Mouse (Mus musculus): ENCODE results near the gene Afdn. TPM values are rescaled to one million over a fixed set of nuclear protein-coding genes. Genes with fewer than 3 reads are reported as not detected.

The Afdn gene
- polyA plus RNA-seq (2016; fragmentation: Nextera tagmentation; extraction: Ambion mirVana) = 65.6 and 70.2 TPM in 2 replicates

DNA sequence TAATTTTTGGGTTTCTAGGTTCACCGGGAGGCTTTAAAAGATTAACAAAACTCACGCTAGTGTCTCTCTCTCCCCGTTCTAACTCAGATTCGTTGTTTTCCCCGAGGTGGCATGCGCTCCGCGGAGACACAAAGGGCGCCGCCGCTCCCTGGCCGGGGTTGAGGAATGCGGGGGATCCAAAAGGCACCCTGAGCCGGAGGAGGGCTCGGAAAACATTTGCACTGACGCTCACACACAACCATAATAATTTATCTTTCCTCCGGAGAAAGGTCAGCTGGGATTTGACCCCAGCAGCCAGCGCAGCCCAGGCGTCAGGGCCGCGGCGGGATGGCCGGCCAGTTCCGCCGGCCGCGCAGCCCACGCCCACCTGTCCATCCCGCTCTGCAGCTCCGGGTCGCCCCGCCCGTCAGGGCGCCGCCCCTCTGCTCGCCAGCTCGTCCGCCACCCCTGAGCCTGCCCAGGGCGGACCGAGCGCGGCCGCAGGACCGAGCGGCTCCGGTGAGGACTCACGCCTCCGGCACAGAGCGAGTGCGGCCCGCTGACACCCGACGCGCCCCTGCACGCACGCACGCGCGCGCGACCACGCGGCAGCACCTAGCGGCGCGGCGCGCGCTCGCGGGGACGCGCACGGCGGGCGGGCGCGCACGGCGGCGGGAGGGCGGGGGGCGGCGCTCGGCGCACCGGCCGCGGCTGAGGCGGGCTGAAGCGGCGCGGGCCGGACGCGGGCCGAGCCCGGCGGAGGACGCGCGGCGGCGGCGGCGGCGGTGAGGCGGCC, at the start of gene Afdn:
Gene Afdn (plus strand): TSS at position 687 of the 775 bp plus-strand sequence.
- Histone ChIP-seq H3K9me3 (replicated peaks) (no peaks in the 10 kb centered on the region), H3K4me1 (peaks cover 30% of the 10 kb centered on the region)
- 16% methylated on average over 107 of the region's 108 CpGs for WGBS

DNA sequence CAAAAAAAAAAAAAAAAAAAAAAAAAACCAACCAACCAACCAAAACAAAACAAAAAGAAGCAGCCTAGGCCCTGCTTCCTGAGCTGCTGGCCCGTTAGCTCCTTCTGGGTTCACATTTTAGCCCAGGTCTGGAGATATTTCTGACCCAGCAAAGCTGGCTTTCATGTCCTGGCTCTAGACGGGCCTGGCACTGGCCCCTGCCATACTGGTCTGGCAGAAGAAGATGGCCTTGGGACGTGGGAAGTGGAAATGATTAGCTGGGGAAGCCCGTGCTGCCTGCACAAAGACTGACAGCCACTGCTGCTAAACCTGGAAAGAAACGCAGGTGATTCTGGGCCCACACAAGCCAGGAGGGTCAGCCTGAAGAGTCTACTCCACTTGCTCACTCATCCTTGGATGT, 49.2 kb upstream of the Afdn start:
- H3K4me1 ChIP-seq = no peaks in the 10 kb centered on the region
- H3K9me3 ChIP-seq (replicated peaks) = no peaks in the 10 kb centered on the region

More for the DNA sequence above, at the start of gene Afdn:
- DNase-seq (ENCODE audit: low spot score) = peak; percentile 86
- H3K36me3 ChIP-seq = no peaks in the 10 kb centered on the region
- H3K4me3 ChIP-seq = peak within 1 kb of the TSS; percentile 92
- peak within 1 kb of the TSS; percentile 89 for H3K27ac ChIP-seq
- H3K27me3 ChIP-seq (ENCODE audit: low read depth, poor library complexity, severe bottlenecking) = no peaks in the 10 kb centered on the region

DNA sequence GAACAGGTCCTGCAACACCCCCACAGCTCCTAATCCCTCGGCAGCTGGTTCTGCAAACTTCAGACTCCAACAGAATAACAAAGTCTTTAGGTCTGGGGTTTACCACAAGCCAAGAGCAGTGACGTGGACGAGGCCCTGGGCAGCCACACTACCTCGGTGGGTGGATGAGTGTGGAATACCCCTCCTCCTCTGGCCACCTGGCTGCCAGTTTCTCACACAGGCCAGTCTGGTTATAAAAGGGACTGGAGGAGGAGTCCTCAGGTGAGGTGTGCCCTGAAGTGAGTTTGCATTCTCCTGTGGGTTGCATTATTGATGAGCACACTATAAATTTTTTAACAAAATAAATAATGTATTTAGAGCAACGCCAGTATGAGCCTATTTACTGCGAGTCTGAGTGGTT, 48.2 kb upstream of the Afdn start:
- whole genome bisulfite sequencing = 87% methylated on average over 6 of the region's 6 CpGs
- no peak for DNase-seq (ENCODE audit: low spot score)
- Histone ChIP-seq H3K9me3 (replicated peaks) (no peaks in the 10 kb centered on the region), H3K36me3 (no peaks in the 10 kb centered on the region), H3K4me1 (no peaks in the 10 kb centered on the region), H3K4me3 (no peak overlapping the region), H3K27me3 (ENCODE audit: low read depth, poor library complexity, severe bottlenecking) (no peaks in the 10 kb centered on the region), H3K27ac (no peak overlapping the region)

More for the DNA sequence above, 49.2 kb upstream of the Afdn start:
- no peak overlapping the region for H3K27ac ChIP-seq
- DNase-seq (ENCODE audit: low spot score) = no peak
- no peaks in the 10 kb centered on the region for H3K36me3 ChIP-seq
- 78% methylated on average over 5 of the region's 5 CpGs for WGBS
- H3K27me3 ChIP-seq (ENCODE audit: low read depth, poor library complexity, severe bottlenecking) = no peaks in the 10 kb centered on the region
- no peak overlapping the region for H3K4me3 ChIP-seq

DNA sequence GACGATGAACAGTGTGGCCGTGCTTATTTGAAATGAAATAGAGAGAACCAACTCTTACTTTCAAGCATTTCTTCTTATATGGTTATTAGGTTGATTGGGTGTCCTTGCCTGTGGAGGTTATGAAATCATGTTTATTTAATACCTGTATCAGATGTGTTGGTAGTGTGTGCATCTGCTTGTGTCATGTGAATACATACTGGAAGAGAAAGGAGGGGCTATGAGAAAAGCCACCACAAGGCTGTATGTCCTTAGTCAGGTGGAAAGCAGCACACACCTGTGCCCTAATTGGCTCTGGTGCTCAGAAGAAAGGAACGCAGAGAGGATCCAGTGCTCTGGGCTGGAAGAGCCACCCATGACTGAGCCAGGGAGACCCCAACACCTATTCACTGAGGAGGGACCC, 47.8 kb upstream of the Afdn start:
- no peaks in the 10 kb centered on the region for H3K4me1 ChIP-seq
- H3K36me3 ChIP-seq = no peaks in the 10 kb centered on the region
- no peak for DNase-seq (ENCODE audit: low spot score)
- H3K27me3 ChIP-seq (ENCODE audit: low read depth, poor library complexity, severe bottlenecking) = no peaks in the 10 kb centered on the region
- H3K27ac ChIP-seq = no peak overlapping the region
- 99% methylated on average over 3 of the region's 3 CpGs for WGBS
- H3K9me3 ChIP-seq (replicated peaks) = no peaks in the 10 kb centered on the region
- no peak overlapping the region for H3K4me3 ChIP-seq

DNA sequence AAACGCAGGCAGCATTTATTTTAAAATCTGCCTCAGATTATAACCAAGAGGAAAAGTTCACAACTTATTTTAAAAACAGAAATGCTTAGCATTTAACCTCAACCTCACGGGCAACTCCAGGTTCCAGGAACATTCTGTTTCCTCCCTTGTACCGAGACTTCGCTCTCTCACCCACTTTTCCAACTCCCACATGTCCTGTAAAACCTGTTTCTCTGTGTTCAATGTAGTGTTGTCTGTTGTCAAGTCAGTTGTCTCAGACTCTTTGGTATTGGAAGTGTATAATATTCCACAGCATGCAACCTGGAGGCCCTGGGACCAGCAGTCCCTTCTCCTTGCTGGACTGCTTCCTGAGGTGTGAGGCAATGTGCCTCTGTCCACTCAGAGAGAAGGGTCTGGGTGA, 46.2 kb upstream of the Afdn start:
- Histone ChIP-seq H3K4me3 (no peak overlapping the region), H3K9me3 (replicated peaks) (no peaks in the 10 kb centered on the region), H3K27me3 (ENCODE audit: low read depth, poor library complexity, severe bottlenecking) (no peaks in the 10 kb centered on the region), H3K36me3 (no peaks in the 10 kb centered on the region), H3K4me1 (no peaks in the 10 kb centered on the region), H3K27ac (no peak overlapping the region)
- 88% methylated on average over 4 of the region's 4 CpGs for WGBS
- no peak for DNase-seq (ENCODE audit: low spot score)

DNA sequence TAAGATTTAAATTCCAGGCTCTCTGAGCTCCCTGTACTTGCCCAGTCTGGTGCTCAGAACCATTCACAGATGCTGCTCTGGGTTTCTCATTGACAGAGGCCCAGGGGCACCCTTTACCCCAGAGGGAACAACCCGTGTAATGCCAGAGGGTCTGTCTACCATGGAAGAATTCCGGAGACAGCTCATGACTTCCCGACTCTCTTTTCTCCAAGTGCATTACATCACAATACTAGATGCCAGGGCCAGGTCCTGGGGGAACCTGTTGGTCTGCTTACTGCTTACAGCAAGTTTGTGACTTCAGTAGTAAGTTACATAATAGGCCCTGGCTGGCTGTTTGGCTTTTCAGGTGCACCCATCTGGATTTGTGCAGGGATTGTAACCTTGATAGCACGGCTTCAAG, 45.7 kb upstream of the Afdn start:
- Histone ChIP-seq H3K27ac (no peak overlapping the region), H3K9me3 (replicated peaks) (no peaks in the 10 kb centered on the region), H3K27me3 (ENCODE audit: low read depth, poor library complexity, severe bottlenecking) (no peaks in the 10 kb centered on the region), H3K4me1 (no peaks in the 10 kb centered on the region), H3K4me3 (no peak overlapping the region), H3K36me3 (no peaks in the 10 kb centered on the region)
- 73% methylated on average over 4 of the region's 4 CpGs for WGBS
- no peak for DNase-seq (ENCODE audit: low spot score)

DNA sequence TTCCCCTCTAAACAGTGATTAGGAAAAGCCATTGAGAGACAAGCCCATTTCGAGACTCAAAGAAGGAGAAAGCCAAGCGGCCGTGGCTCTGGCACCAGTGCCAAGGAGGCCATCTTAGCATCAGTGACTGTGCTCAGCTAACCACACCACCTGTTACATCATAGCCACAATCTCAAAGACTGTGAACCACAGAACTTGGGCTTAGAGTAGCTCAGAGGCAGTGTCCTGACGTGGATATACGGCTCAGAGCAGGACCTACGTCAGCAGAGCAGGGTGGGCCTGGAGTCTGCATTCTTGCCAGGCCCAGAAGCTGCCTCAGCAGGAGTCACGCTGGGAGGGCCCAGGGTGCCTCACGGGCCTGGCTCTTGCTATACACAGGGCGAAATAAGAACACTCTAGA, 44.8 kb upstream of the Afdn start:
- no peaks in the 10 kb centered on the region for H3K4me1 ChIP-seq
- no peak overlapping the region for H3K27ac ChIP-seq
- DNase-seq (ENCODE audit: low spot score) = no peak
- H3K9me3 ChIP-seq (replicated peaks) = no peaks in the 10 kb centered on the region
- no peak overlapping the region for H3K4me3 ChIP-seq
- H3K27me3 ChIP-seq (ENCODE audit: low read depth, poor library complexity, severe bottlenecking) = no peaks in the 10 kb centered on the region
- H3K36me3 ChIP-seq = no peaks in the 10 kb centered on the region
- WGBS = 67% methylated on average over 9 of the region's 9 CpGs

DNA sequence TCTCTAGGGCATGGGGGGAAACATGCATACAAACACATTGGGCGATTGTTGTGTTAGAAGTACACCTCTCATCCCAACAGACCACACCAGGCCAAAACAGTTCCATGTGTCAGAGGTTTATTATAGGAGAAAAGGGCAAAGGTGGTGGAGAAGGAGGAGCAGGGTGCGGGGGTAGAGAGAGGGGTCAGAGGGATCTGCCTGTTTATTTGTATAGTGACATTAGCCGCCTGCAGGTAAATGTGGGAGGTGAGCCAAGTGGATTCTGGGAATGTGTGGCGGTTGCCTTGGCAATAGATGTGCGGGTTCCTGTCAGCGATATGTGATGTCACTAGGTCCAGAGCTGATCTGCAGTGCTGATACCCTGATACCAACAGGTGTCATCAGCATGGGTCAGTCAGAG, 44.0 kb upstream of the Afdn start:
- no peaks in the 10 kb centered on the region for H3K4me1 ChIP-seq
- no peak for DNase-seq (ENCODE audit: low spot score)
- H3K9me3 ChIP-seq (replicated peaks) = no peaks in the 10 kb centered on the region
- H3K27me3 ChIP-seq (ENCODE audit: low read depth, poor library complexity, severe bottlenecking) = no peaks in the 10 kb centered on the region
- no peak overlapping the region for H3K4me3 ChIP-seq
- H3K27ac ChIP-seq = no peak overlapping the region
- WGBS = 79% methylated on average over 6 of the region's 6 CpGs
- H3K36me3 ChIP-seq = no peaks in the 10 kb centered on the region

DNA sequence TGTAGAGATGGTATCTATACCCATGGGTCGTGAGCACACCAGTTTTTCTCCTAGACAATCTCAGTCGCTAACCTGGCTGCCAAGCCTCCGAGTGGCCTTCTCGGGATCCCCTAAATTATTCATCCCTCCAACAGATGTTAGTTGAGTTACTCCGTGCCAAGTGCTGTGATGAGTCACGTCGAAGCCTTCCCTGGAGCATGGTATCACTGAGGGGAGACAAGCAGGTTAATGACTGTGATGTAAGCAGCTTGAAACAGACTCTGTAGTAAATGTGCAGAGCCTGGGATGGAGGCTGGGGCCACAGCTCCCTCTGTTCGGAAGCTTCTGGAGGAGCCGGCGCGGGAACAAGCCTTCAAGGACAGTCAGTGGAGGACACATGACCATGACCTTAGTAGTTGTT, 42.9 kb upstream of the Afdn start:
- H3K36me3 ChIP-seq = no peaks in the 10 kb centered on the region
- H3K27ac ChIP-seq = no peak overlapping the region
- DNase-seq (ENCODE audit: low spot score) = no peak
- no peaks in the 10 kb centered on the region for H3K9me3 ChIP-seq (replicated peaks)
- 92% methylated on average over 11 of the region's 11 CpGs for WGBS
- H3K27me3 ChIP-seq (ENCODE audit: low read depth, poor library complexity, severe bottlenecking) = no peaks in the 10 kb centered on the region
- H3K4me1 ChIP-seq = peaks cover 9% of the 10 kb centered on the region
- H3K4me3 ChIP-seq = no peak overlapping the region

DNA sequence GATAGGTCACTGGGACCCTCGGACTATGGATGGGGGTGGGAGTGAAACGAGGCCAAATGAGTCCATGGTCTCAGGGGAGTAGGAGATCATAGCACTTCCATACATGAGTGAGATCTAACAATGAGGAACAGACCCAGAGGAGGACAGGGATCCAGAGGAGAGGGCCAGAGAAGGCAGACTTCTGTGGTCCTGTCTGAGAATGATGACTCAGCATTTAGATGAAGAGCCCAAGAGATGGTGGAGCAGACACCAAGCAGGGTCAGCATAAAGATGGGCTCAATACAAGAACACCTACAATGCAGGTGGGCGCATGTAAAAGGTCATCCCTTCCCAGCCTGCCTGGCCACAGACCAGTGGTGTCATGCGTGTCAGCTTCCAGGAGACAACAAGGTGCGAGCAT, 40.2 kb upstream of the Afdn start:
- no peak overlapping the region for H3K4me3 ChIP-seq
- no peak for DNase-seq (ENCODE audit: low spot score)
- 93% methylated on average over 5 of the region's 5 CpGs for WGBS
- H3K36me3 ChIP-seq = no peaks in the 10 kb centered on the region
- peaks cover 19% of the 10 kb centered on the region for H3K4me1 ChIP-seq
- H3K9me3 ChIP-seq (replicated peaks) = no peaks in the 10 kb centered on the region
- H3K27ac ChIP-seq = no peak overlapping the region
- no peaks in the 10 kb centered on the region for H3K27me3 ChIP-seq (ENCODE audit: low read depth, poor library complexity, severe bottlenecking)

DNA sequence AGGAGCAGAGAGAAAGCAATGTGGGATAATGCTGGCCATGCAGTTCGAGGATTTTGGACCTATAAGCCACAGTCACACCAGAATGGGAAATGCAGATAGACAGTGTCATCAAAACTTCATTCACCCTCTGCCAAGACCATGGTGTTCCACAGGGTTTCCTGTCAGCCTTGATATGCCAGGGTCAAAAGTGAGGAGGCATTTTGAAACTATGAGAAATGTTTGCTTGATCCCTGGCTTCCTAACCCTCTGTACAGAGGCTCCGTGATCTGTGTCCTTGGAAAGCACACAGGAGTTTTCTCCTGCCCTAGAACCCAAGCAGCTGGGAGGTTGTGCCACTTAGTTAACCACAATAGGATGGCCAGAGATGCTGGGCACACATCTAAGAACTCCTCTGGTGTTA, 39.0 kb upstream of the Afdn start:
- WGBS = 86% methylated on average over 2 of the region's 2 CpGs
- Histone ChIP-seq H3K9me3 (replicated peaks) (no peaks in the 10 kb centered on the region), H3K4me1 (peaks cover 19% of the 10 kb centered on the region), H3K36me3 (no peaks in the 10 kb centered on the region), H3K27me3 (ENCODE audit: low read depth, poor library complexity, severe bottlenecking) (no peaks in the 10 kb centered on the region), H3K27ac (no peak overlapping the region), H3K4me3 (no peak overlapping the region)
- no peak for DNase-seq (ENCODE audit: low spot score)

DNA sequence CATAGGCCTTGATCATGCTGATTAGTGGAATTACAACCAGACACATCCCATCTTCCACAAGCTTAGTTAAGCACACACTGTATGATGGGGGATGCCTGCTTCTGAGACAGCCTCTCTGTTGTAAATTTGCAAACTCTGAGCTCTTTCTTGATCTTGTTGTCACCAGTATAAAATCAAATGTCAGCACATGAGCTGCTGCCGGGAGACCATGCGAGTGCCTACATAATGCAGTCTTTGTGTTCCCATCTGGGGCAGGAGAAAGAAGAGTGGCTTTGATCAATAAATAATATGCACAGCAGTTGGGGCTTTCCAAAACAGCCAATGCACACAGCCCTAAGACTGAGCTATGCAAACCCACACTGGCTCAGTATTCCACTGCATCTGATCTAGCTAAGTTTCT, 37.9 kb upstream of the Afdn start:
- no peaks in the 10 kb centered on the region for H3K27me3 ChIP-seq (ENCODE audit: low read depth, poor library complexity, severe bottlenecking)
- 45% methylated on average over 2 of the region's 2 CpGs for WGBS
- no peaks in the 10 kb centered on the region for H3K36me3 ChIP-seq
- DNase-seq (ENCODE audit: low spot score) = no peak
- no peak overlapping the region for H3K4me3 ChIP-seq
- peaks cover 19% of the 10 kb centered on the region for H3K4me1 ChIP-seq
- H3K9me3 ChIP-seq (replicated peaks) = no peaks in the 10 kb centered on the region
- no peak overlapping the region for H3K27ac ChIP-seq

DNA sequence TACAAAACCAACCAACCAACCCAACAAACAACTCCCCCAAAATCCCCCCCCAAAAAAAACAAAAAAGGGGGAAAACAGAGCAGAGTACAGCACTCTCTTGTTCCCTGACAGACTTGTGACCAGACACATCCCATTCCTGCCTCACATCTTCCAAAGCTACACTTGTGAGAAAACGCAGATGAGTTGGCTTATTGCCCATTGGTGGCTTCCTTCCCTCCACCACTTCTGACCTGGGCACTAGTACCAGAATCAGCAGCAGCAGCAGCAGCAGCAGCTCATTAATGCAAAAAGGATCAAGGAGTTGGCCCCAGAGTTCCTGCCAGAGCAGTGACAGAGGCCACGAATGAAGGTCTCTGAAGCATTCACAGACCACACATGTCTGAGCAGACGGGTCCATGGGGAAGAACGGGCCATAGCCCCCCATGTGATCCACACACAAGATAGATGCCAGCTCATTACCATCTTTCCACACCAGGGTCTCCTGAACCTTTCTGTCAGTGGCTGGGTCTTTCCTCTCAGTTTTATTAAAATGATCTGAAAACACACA, 35.3 kb upstream of the Afdn start:
- H3K27me3 ChIP-seq (ENCODE audit: low read depth, poor library complexity, severe bottlenecking) = no peaks in the 10 kb centered on the region
- H3K4me3 ChIP-seq = no peak overlapping the region
- H3K9me3 ChIP-seq (replicated peaks) = no peaks in the 10 kb centered on the region
- DNase-seq (ENCODE audit: low spot score) = no peak
- peaks cover 19% of the 10 kb centered on the region for H3K4me1 ChIP-seq
- no peaks in the 10 kb centered on the region for H3K36me3 ChIP-seq
- no peak overlapping the region for H3K27ac ChIP-seq
- 56% methylated on average over 4 of the region's 4 CpGs for WGBS
